Mouse (Mus musculus) heart, adult 18-20 months (tissue): ENCODE results near the gene Cdkn3. TPM values are rescaled to one million over a fixed set of nuclear protein-coding genes. Genes with fewer than 3 reads are reported as not detected.
"Not testable (repeated sequence)": the region's sequence is repeated elsewhere in the genome, so short reads cannot be mapped to it uniquely, and the experiment has no call there.

Experiments
- DNase-seq, 2 experiments: peaks; one replicate each; pipeline ENCODE4 v3.0.0; 2021 to 2022; ENCODE audit warnings: mixed read lengths in 1 of 2
- long read RNA-seq, 2 experiments: library from polyadenylated mRNA; stranded (forward); transcript quantifications; one replicate each; pipeline ENCODE4 v2.0.0; 2021
- total RNA-seq, 2 experiments: library from RNA; stranded (reverse); gene quantifications; 2 replicates each; pipeline ENCODE4 v1.2.3; 2021

The Cdkn3 gene
- total RNA-seq = under 1 TPM; 0.74 to 0.82 TPM
- long read RNA-seq, experiment 1, partial matches to known transcripts = 0 of 1 reads
- long read RNA-seq, experiment 1, other reads (novel, unspliced or antisense) = 1 of 1 reads
- long read RNA-seq, experiment 2 = 0 reads

GRCm38 (mm10) chr14:46760355-46761029 is at the start of gene Cdkn3:
Gene Cdkn3 (plus strand): TSS chr14:46760541.
- DNase-seq = peak; percentile 95 to 97

GRCm38 (mm10) chr14:46718483-46718922 is 41.8 kb upstream of the Cdkn3 start:
- no peak for DNase-seq

- peak; percentile 20 to 43 for DNase-seq
These were observed 38.3 kb upstream of the Cdkn3 start for GRCm38 (mm10) chr14:46722031-46722430.

- peak in 1 of 2 experiments; percentile 58 for DNase-seq
These were observed 36.5 kb upstream of the Cdkn3 start for GRCm38 (mm10) chr14:46723828-46724227.

- no peak for DNase-seq
These were observed 35.4 kb upstream of the Cdkn3 start for GRCm38 (mm10) chr14:46724941-46725340.

- no peak for DNase-seq
These were observed 34.6 kb upstream of the Cdkn3 start for GRCm38 (mm10) chr14:46725743-46726142.

GRCm38 (mm10) chr14:46734262-46734661 is 26.1 kb upstream of the Cdkn3 start:
- DNase-seq = peak; percentile 39 to 40

GRCm38 (mm10) chr14:46734761-46735455 is 25.4 kb upstream of the Cdkn3 start:
- peak; percentile 49 to 60 for DNase-seq

- DNase-seq = no peak
These were observed 24.0 kb upstream of the Cdkn3 start for GRCm38 (mm10) chr14:46736366-46736765.

GRCm38 (mm10) chr14:46737346-46737745 is 23.0 kb upstream of the Cdkn3 start:
- DNase-seq = not testable (repeated sequence)

GRCm38 (mm10) chr14:46742674-46743073 is 17.7 kb upstream of the Cdkn3 start:
- DNase-seq = peak in 1 of 2 experiments; percentile 29

- no peak for DNase-seq
These were observed 14.9 kb upstream of the Cdkn3 start for GRCm38 (mm10) chr14:46745413-46745812.

- DNase-seq = not testable (repeated sequence)
These were observed 6.0 kb upstream of the Cdkn3 start for GRCm38 (mm10) chr14:46754371-46754770.

GRCm38 (mm10) chr14:46755851-46756250 is 4.5 kb upstream of the Cdkn3 start:
- DNase-seq = no peak

- no peak for DNase-seq
These were observed 2.6 kb upstream of the Cdkn3 start for GRCm38 (mm10) chr14:46757736-46758135.

GRCm38 (mm10) chr14:46759970-46760354 is 379 bp upstream of the Cdkn3 start:
- DNase-seq = no peak

GRCm38 (mm10) chr14:46761186-46761585 is 845 bp downstream of the Cdkn3 start:
- peak in 1 of 2 experiments; percentile 12 for DNase-seq

GRCm38 (mm10) chr14:46767116-46767515 is 6.8 kb downstream of the Cdkn3 start:
- no peak for DNase-seq

- no peak for DNase-seq
These were observed 9.7 kb downstream of the Cdkn3 start for GRCm38 (mm10) chr14:46770036-46770435.

- DNase-seq = no peak
These were observed 18.4 kb downstream of the Cdkn3 start for GRCm38 (mm10) chr14:46778756-46779155.

GRCm38 (mm10) chr14:46779217-46779616 is 18.9 kb downstream of the Cdkn3 start:
- DNase-seq = no peak

- no peak for DNase-seq
These were observed 20.7 kb downstream of the Cdkn3 start for GRCm38 (mm10) chr14:46781086-46781485.

- DNase-seq = no peak
These were observed 22.0 kb downstream of the Cdkn3 start for GRCm38 (mm10) chr14:46782187-46782828.
